Mouse (Mus musculus): ENCODE measurements at regions not wholly inside any gene's neighbourhood (a gene's known extent, or its start where the extent isn't known, plus 50 kb on each side); places are given as distances from the start of the nearest gene placed in this dataset.

GRCm38 (mm10) chr8:87071224-87071623, 186.2 kb upstream of the N4bp1 start:
- no peak for TF ChIP-seq CTCF (IDR thresholded peaks at IDR 0.05; ENCODE audit: low read depth, low read length)
- TF ChIP-seq POLR2A (IDR thresholded peaks at IDR 0.05; ENCODE audit: extremely low read depth, insufficient read depth, low read length), result no peak
- no peaks in the 10 kb centered on the region for H3K4me1 ChIP-seq (ENCODE audit: control insufficient read depth, insufficient read depth, low read length)
- H3K79me2 ChIP-seq (ENCODE audit: control insufficient read depth, insufficient read depth, low read length), result no peaks in the 10 kb centered on the region
- no peaks in the 10 kb centered on the region for H3K36me3 ChIP-seq (ENCODE audit: control insufficient read depth, insufficient read depth, low read length)
- H3K4me3 ChIP-seq (ENCODE audit: insufficient read depth, low read depth, low read length), result no peak overlapping the region
- no peak overlapping the region for H3K27ac ChIP-seq (replicated peaks; ENCODE audit: insufficient read depth, low read depth, low read length)
- no peak for DNase-seq (ENCODE audit: extremely low read depth, low read depth, low spot score)
- H3K27me3 ChIP-seq (ENCODE audit: control insufficient read depth, insufficient read depth, low read length), result no peaks in the 10 kb centered on the region
- H3K9ac ChIP-seq (ENCODE audit: low read depth, low read length), result no peak overlapping the region

- no peaks in the 10 kb centered on the region for H3K79me2 ChIP-seq (ENCODE audit: control insufficient read depth, insufficient read depth, low read length)
- H3K9ac ChIP-seq (ENCODE audit: low read depth, low read length), result no peak overlapping the region
- no peak overlapping the region for H3K27ac ChIP-seq (replicated peaks; ENCODE audit: insufficient read depth, low read depth, low read length)
- H3K4me1 ChIP-seq (ENCODE audit: control insufficient read depth, insufficient read depth, low read length), result no peaks in the 10 kb centered on the region
- TF ChIP-seq POLR2A (IDR thresholded peaks at IDR 0.05; ENCODE audit: extremely low read depth, insufficient read depth, low read length) (no peak), CTCF (IDR thresholded peaks at IDR 0.05; ENCODE audit: low read depth, low read length) (no peak)
- no peak overlapping the region for H3K4me3 ChIP-seq (ENCODE audit: insufficient read depth, low read depth, low read length)
- no peak for DNase-seq (ENCODE audit: extremely low read depth, low read depth, low spot score)
- H3K27me3 ChIP-seq (ENCODE audit: control insufficient read depth, insufficient read depth, low read length), result no peaks in the 10 kb centered on the region
- H3K36me3 ChIP-seq (ENCODE audit: control insufficient read depth, insufficient read depth, low read length), result no peaks in the 10 kb centered on the region
Observed at GRCm38 (mm10) chr8:87067106-87067505, 182.0 kb upstream of the N4bp1 start.

GRCm38 (mm10) chr8:87064768-87065167, 179.7 kb upstream of the N4bp1 start:
- WGBS, result 90% methylated on average over 9 of the region's 9 CpGs
- Histone ChIP-seq H3K79me2 (ENCODE audit: control insufficient read depth, insufficient read depth, low read length) (no peaks in the 10 kb centered on the region), H3K27ac (replicated peaks; ENCODE audit: insufficient read depth, low read depth, low read length) (no peak overlapping the region), H3K27me3 (ENCODE audit: control insufficient read depth, insufficient read depth, low read length) (no peaks in the 10 kb centered on the region), H3K4me3 (ENCODE audit: insufficient read depth, low read depth, low read length) (no peak overlapping the region), H3K9ac (ENCODE audit: low read depth, low read length) (no peak overlapping the region), H3K36me3 (ENCODE audit: control insufficient read depth, insufficient read depth, low read length) (no peaks in the 10 kb centered on the region), H3K4me1 (ENCODE audit: control insufficient read depth, insufficient read depth, low read length) (no peaks in the 10 kb centered on the region)
- TF ChIP-seq POLR2A (IDR thresholded peaks at IDR 0.05; ENCODE audit: extremely low read depth, insufficient read depth, low read length) (no peak), CTCF (IDR thresholded peaks at IDR 0.05; ENCODE audit: low read depth, low read length) (no peak)
- DNase-seq (ENCODE audit: extremely low read depth, low read depth, low spot score), result no peak

- Histone ChIP-seq H3K27ac (replicated peaks; ENCODE audit: insufficient read depth, low read depth, low read length) (no peak overlapping the region), H3K79me2 (ENCODE audit: control insufficient read depth, insufficient read depth, low read length) (no peaks in the 10 kb centered on the region), H3K9ac (ENCODE audit: low read depth, low read length) (no peak overlapping the region), H3K36me3 (ENCODE audit: control insufficient read depth, insufficient read depth, low read length) (no peaks in the 10 kb centered on the region), H3K27me3 (ENCODE audit: control insufficient read depth, insufficient read depth, low read length) (no peaks in the 10 kb centered on the region), H3K4me1 (ENCODE audit: control insufficient read depth, insufficient read depth, low read length) (no peaks in the 10 kb centered on the region), H3K4me3 (ENCODE audit: insufficient read depth, low read depth, low read length) (no peak overlapping the region)
- 83% methylated on average over 12 of the region's 12 CpGs for WGBS
- no peak for DNase-seq (ENCODE audit: extremely low read depth, low read depth, low spot score)
- TF ChIP-seq POLR2A (IDR thresholded peaks at IDR 0.05; ENCODE audit: extremely low read depth, insufficient read depth, low read length), result no peak
- TF ChIP-seq CTCF (IDR thresholded peaks at IDR 0.05; ENCODE audit: low read depth, low read length), result no peak
Observed at GRCm38 (mm10) chr8:87064250-87064747, 179.2 kb upstream of the N4bp1 start.

- DNase-seq (ENCODE audit: extremely low read depth, low read depth, low spot score), result no peak
- H3K27ac ChIP-seq (replicated peaks; ENCODE audit: insufficient read depth, low read depth, low read length), result no peak overlapping the region
- 75% methylated on average over 4 of the region's 4 CpGs for WGBS
Observed at GRCm38 (mm10) chr8:87063588-87063987, 178.5 kb upstream of the N4bp1 start.

GRCm38 (mm10) chr8:87049746-87050145, 164.7 kb upstream of the N4bp1 start:
- no peak overlapping the region for H3K4me3 ChIP-seq (ENCODE audit: insufficient read depth, low read depth, low read length)
- H3K79me2 ChIP-seq (ENCODE audit: control insufficient read depth, insufficient read depth, low read length), result no peaks in the 10 kb centered on the region
- no peaks in the 10 kb centered on the region for H3K27me3 ChIP-seq (ENCODE audit: control insufficient read depth, insufficient read depth, low read length)
- WGBS, result 49% methylated on average over 3 of the region's 3 CpGs
- TF ChIP-seq CTCF (IDR thresholded peaks at IDR 0.05; ENCODE audit: low read depth, low read length) (no peak), POLR2A (IDR thresholded peaks at IDR 0.05; ENCODE audit: extremely low read depth, insufficient read depth, low read length) (no peak)
- H3K27ac ChIP-seq (replicated peaks; ENCODE audit: insufficient read depth, low read depth, low read length), result no peak overlapping the region
- DNase-seq (ENCODE audit: extremely low read depth, low read depth, low spot score), result no peak
- no peak overlapping the region for H3K9ac ChIP-seq (ENCODE audit: low read depth, low read length)
- no peaks in the 10 kb centered on the region for H3K4me1 ChIP-seq (ENCODE audit: control insufficient read depth, insufficient read depth, low read length)
- H3K36me3 ChIP-seq (ENCODE audit: control insufficient read depth, insufficient read depth, low read length), result no peaks in the 10 kb centered on the region

More at GRCm38 (mm10) chr8:87063588-87063987, 178.5 kb upstream of the N4bp1 start:
- Histone ChIP-seq H3K4me3 (ENCODE audit: insufficient read depth, low read depth, low read length) (no peak overlapping the region), H3K36me3 (ENCODE audit: control insufficient read depth, insufficient read depth, low read length) (no peaks in the 10 kb centered on the region), H3K27me3 (ENCODE audit: control insufficient read depth, insufficient read depth, low read length) (no peaks in the 10 kb centered on the region), H3K79me2 (ENCODE audit: control insufficient read depth, insufficient read depth, low read length) (no peaks in the 10 kb centered on the region), H3K9ac (ENCODE audit: low read depth, low read length) (no peak overlapping the region), H3K4me1 (ENCODE audit: control insufficient read depth, insufficient read depth, low read length) (no peaks in the 10 kb centered on the region)
- TF ChIP-seq CTCF (IDR thresholded peaks at IDR 0.05; ENCODE audit: low read depth, low read length) (no peak), POLR2A (IDR thresholded peaks at IDR 0.05; ENCODE audit: extremely low read depth, insufficient read depth, low read length) (no peak)
